Mouse (Mus musculus): ENCODE results near the gene Pmvk. TPM values are rescaled to one million over a fixed set of nuclear protein-coding genes. Genes with fewer than 3 reads are reported as not detected.

Gene Pmvk
- polyA plus RNA-seq, 1 experiment: 71.0 TPM

- Histone ChIP-seq H3K4me3 (replicated peaks; ENCODE audit: insufficient read depth, low read depth, low read length) (no peak overlapping the region), H3K4me1 (ENCODE audit: control insufficient read depth, insufficient read depth, low read length) (no peaks in the 10 kb centered on the region), H3K27ac (ENCODE audit: insufficient read depth, low read length) (no peak overlapping the region), H3K27me3 (ENCODE audit: control insufficient read depth, insufficient read depth, low read length) (no peaks in the 10 kb centered on the region; the same call in 1 of the 2 replicates)
- DNase-seq: no peak
- TF ChIP-seq CTCF (IDR thresholded peaks at IDR 0.05; ENCODE audit: borderline replicate concordance, insufficient read depth, low read depth, low read length): no peak
- no peak for TF ChIP-seq POLR2A (IDR thresholded peaks at IDR 0.05; ENCODE audit: borderline replicate concordance, insufficient read depth, low read length)
- 84% methylated on average over 11 of the region's 11 CpGs for WGBS
These were observed 61.1 kb downstream of the Pmvk start for GRCm38 (mm10) chr3:89515444-89515843.

DNA sequence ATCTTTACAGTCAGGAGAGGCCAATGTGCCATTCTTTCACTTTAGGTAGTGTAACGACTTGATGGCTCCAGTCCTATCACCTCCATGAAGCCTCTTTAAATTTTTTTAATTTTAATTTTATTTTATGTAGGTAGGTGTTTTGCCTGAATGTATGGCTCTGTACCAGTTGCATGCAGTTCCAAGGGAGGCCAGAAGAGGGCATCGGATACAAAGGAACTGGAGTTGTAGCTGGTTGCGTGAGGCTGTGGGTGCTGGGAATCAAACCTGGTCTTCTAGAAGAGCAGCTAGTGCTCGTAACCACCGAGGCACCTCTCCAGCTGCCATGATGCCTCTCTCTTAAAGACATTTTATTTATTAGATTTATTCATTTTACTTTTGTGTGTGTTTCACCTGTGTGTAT lies 62.0 kb downstream of the Pmvk start:
- no peaks in the 10 kb centered on the region for H3K4me1 ChIP-seq (ENCODE audit: control insufficient read depth, insufficient read depth, low read length)
- TF ChIP-seq POLR2A (IDR thresholded peaks at IDR 0.05; ENCODE audit: borderline replicate concordance, insufficient read depth, low read length): no peak
- no peak for TF ChIP-seq CTCF (IDR thresholded peaks at IDR 0.05; ENCODE audit: borderline replicate concordance, insufficient read depth, low read depth, low read length)
- no peak for DNase-seq
- H3K27ac ChIP-seq (ENCODE audit: insufficient read depth, low read length): no peak overlapping the region
- no peak overlapping the region for H3K4me3 ChIP-seq (replicated peaks; ENCODE audit: insufficient read depth, low read depth, low read length)
- H3K27me3 ChIP-seq (ENCODE audit: control insufficient read depth, insufficient read depth, low read length): no peaks in the 10 kb centered on the region; the same call in 1 of the 2 replicates
- WGBS: 90% methylated on average over 5 of the region's 5 CpGs

Other genes starting within 250 kb of the Pmvk start
- gene Thbs3, start 239.4 kb upstream of the Pmvk start, polyA plus RNA-seq (2012; rRNA removed): 23.8 and 24.2 TPM in 2 replicates
- 153 and 167 TPM in 2 replicates for gene Mtx1, start 227.5 kb upstream of the Pmvk start, polyA plus RNA-seq (2012; rRNA removed)
- 0.55 and 0.69 TPM in 2 replicates for gene Muc1, start 225.5 kb upstream of the Pmvk start, polyA plus RNA-seq (2012; rRNA removed)
- 80.4 and 82.9 TPM in 2 replicates for gene Krtcap2, start 208.6 kb upstream of the Pmvk start, polyA plus RNA-seq (2012; rRNA removed)
- 49.8 and 58.5 TPM in 2 replicates for gene Trim46, start 208.2 kb upstream of the Pmvk start, polyA plus RNA-seq (2012; rRNA removed)
- 212 and 218 TPM in 2 replicates for gene Dpm3, start 195.2 kb upstream of the Pmvk start, polyA plus RNA-seq (2012; rRNA removed)
- 122 and 127 TPM in 2 replicates for gene Slc50a1, start 184.0 kb upstream of the Pmvk start, polyA plus RNA-seq (2012; rRNA removed)
- 14.2 and 14.7 TPM in 2 replicates for gene Efna1, start 173.4 kb upstream of the Pmvk start, polyA plus RNA-seq (2012; rRNA removed)
- 31.9 and 37.0 TPM in 2 replicates for gene Efna3, start 131.6 kb upstream of the Pmvk start, polyA plus RNA-seq (2012; rRNA removed)
- gene Efna4, start 116.5 kb upstream of the Pmvk start, polyA plus RNA-seq (2012; rRNA removed): 0.36 and 0.64 TPM in 2 replicates
- 142 and 147 TPM in 2 replicates for gene Adam15, start 104.5 kb upstream of the Pmvk start, polyA plus RNA-seq (2012; rRNA removed)
- gene Dcst2, start 92.6 kb upstream of the Pmvk start, polyA plus RNA-seq (2012; rRNA removed): 0.32 and 0.36 TPM in 2 replicates
- gene Dcst1, start 89.3 kb upstream of the Pmvk start, polyA plus RNA-seq (2012; rRNA removed): 0.10 and 0.27 TPM in 2 replicates
- 41.3 and 43.3 TPM in 2 replicates for gene Zbtb7b, start 59.8 kb upstream of the Pmvk start, polyA plus RNA-seq (2012; rRNA removed)
- 4.0 and 6.7 TPM in 2 replicates for gene Lenep, start 51.7 kb upstream of the Pmvk start, polyA plus RNA-seq (2012; rRNA removed)
- 50.1 and 54.0 TPM in 2 replicates for gene Flad1, start 42.7 kb upstream of the Pmvk start, polyA plus RNA-seq (2012; rRNA removed)
- gene Cks1b, start 36.2 kb upstream of the Pmvk start, polyA plus RNA-seq (2012; rRNA removed): 7.0 and 7.2 TPM in 2 replicates
- 15.9 and 16.0 TPM in 2 replicates for gene Shc1, start 36.1 kb upstream of the Pmvk start, polyA plus RNA-seq (2012; rRNA removed)
- 38.7 and 39.3 TPM in 2 replicates for gene Pygo2, start 24.3 kb upstream of the Pmvk start, polyA plus RNA-seq (2012; rRNA removed)
- 26.5 and 30.5 TPM in 2 replicates for gene Pbxip1, start 17.8 kb upstream of the Pmvk start, polyA plus RNA-seq (2012; rRNA removed)
- 6.1 and 6.2 TPM in 2 replicates for gene Kcnn3, start 65.6 kb downstream of the Pmvk start, polyA plus RNA-seq (2012; rRNA removed)